Mouse (Mus musculus): ENCODE measurements around the gene Pkd1.

DNA sequence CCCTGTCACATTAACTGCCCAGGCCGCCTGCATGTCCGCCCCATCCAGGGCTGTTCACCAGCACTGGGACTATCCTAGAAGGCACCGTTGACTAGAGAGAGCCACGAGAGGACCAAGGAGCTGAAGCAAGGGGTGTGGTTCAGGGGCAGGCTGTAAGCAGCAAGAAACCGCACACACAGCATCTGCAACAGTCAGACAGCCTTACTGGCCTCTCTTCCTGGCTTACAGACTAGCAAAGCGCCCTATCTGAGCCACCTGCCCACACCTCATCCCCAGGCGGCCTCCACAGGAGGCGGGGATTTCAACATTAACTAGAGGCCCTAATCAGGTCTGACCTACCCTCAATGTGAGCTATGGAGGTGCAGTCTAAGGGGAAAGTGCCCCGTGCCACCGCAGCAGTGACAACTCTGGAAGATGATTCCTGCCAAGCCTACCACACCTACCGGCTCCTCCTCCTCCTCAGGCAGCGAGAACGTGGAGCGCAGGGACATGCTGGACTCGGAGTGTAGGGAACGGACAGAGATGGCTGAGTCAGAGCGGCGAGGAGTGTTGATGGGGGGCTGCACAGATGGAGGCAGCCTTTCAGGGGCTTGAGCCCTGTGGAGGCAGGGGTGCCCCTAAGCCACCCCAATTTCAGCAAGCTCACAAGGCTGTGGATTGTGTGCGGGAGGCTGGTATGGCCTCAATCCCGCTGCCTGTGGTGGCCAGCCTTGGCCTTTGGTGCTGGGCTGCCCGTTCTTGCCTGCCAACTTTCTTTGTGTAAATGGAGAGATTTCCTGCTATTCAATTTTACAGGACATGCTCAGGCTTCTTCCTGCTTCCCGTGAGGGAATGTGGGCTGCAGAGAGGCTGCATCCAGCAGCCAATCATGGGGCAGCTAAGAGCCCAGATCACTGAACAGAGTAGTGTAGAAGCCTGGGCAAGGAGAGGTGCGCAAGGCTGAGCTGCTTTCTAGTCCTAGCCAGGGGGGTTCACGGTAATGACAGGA lies 35.1 kb upstream of the Pkd1 start:
- TF ChIP-seq CTCF (IDR thresholded peaks at IDR 0.05; ENCODE audit: insufficient read depth, low read length) (no peak), POLR2A (IDR thresholded peaks at IDR 0.05; ENCODE audit: borderline replicate concordance, extremely low read depth, low read depth, low read length) (peak; percentile 67; the same call in 1 of the 2 replicates)
